Mouse (Mus musculus): Measurements from ENCODE around the gene Olfr890.
"Not testable (repeated sequence)": the region's sequence is repeated elsewhere in the genome, so short reads cannot be mapped to it uniquely, and the experiment has no call there.

The Olfr890 gene

DNA sequence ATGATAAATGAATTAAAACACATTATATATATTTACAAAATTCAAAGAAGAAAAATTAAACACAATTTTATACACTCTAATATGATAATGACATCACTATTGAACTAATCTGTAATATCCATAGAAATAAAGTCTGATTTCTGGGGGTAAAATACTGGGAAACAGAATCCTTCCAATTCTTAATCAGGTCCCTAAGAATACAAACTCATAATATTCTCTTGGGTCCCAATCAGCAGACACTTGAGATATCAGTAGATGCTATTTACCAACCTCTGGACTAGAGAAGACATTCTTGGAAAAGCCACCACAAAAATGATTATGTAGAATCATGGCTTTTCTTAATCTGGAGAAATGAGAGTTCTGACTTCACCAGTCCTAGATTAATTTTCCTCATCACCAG, at the start of gene Olfr890:
Gene Olfr890, plus strand, starts transcription at position 301 of the 400 bp plus-strand sequence.
- no peak for DNase-seq

- no peak for DNase-seq
Measured at GRCm38 (mm10) chr9:38107828-38108227, 34.5 kb upstream of the Olfr890 start, which contains the start of gene Olfr888. Gene Olfr888, plus strand, starts transcription at chr9:38108128.

GRCm38 (mm10) chr9:38114898-38115297, 27.4 kb upstream of the Olfr890 start, which contains the start of gene Olfr889:
Gene Olfr889, plus strand, starts transcription at chr9:38115198.
- DNase-seq, result no peak

- not testable (repeated sequence) for DNase-seq
Measured at GRCm38 (mm10) chr9:38168341-38168740, 26.0 kb downstream of the Olfr890 start.

- DNase-seq, result no peak
Measured at GRCm38 (mm10) chr9:38180721-38181120, 38.4 kb downstream of the Olfr890 start, which contains the start of gene Olfr891. Gene Olfr891, minus strand, starts transcription at chr9:38180821.
